Mouse (Mus musculus): Measurements from ENCODE around the gene Ar.

Ar gene

DNA sequence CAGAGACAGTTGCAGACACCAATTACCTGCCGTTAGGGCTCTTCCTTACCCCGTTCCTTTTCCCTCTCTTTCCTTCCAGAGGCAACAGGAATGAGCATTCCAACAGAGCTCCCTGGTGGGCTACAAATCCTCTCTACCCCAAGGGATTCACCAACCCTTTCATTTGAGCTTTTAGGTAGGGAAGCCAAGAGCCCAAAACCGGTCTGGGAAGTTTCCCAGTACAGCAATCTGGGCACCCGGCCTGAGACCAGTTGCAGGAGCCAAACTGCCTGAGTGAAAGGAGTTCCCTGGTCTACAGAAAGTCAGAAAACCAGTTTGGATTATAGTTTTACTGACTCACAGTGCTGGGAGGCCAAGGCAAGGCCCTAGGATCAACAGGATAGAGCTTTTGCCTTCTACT is 199.5 kb downstream of the Ar start:
- ChIA-PET POLR2A (no interaction called here), CTCF (no interaction called here)
